Mouse (Mus musculus) cerebellum, adult 9-11 months (tissue): Measurements from ENCODE around the gene Kif21b.
A peak's percentile ranks its signal among the peaks of the same experiment; 100 is the strongest.

ENCODE experiments used
- DNase-seq: peaks from one replicate; pipeline ENCODE4 v3.0.0; 2022

The Kif21b gene

DNA sequence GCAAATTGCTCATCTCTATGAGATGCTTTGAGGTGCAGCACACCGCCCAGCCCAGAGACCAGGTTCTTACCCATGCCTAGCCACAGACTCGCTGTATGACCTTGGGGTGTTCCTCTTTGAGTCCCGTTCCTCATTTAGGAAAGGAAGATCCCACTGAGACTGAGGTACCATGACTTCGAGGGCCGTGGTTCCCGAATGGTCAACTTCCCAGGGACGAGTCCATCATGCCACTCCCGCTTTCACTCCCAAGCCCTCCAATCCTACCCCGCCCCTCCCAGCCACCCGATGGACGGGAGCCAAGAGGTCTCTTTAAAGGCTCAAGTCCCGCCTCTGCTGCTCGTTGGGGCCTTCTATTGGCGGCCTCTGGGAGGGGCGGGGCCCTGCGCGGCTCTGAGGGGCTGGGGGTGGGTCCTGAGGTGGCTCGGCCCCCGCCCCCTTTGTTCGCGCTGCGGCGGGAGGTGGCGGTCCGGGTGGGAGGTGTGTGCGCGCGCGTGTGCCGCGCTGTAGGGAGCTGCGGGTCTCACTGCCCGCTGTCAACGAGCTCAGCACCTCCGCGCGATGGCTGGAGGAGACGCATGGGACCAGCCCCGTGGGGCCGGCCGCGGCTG lies at the start of gene Kif21b:
TSS of gene Kif21b (plus strand) at position 439 of the 608 bp plus-strand sequence.
- peak; percentile 89 for DNase-seq

DNA sequence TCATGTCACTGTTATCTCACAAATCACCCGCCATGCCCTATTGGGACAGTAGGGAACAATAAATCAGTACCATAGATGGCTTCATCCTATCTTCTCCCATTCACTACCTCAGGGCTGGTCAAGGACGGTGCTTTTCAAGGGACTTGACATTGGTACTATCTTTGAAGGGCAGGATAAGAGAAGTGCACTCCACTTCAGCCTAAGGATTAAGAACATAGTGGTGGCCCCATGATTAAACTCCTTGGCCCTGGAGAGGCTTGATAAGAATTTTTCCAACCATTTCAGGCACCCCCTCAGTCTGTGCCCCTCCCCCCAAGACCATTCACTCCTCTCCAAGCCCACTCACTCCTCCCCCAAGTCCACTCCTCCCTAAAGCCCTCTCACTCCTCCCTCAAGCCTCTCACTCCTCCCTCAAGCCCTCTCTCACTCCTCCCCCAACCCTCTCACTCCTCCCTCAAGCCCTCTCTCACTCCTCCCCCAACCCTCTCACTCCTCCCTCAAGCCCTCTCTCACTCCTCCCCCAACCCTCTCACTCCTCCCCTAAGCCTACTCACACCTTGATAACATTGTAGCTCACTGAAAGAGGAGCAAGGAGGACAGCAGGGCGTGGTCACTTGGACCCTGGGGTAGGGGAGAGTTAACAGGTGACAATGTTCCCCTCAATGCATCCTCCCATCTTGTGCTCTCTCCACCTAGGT lies 45.1 kb upstream of the Kif21b start:
- no peak for DNase-seq

DNA sequence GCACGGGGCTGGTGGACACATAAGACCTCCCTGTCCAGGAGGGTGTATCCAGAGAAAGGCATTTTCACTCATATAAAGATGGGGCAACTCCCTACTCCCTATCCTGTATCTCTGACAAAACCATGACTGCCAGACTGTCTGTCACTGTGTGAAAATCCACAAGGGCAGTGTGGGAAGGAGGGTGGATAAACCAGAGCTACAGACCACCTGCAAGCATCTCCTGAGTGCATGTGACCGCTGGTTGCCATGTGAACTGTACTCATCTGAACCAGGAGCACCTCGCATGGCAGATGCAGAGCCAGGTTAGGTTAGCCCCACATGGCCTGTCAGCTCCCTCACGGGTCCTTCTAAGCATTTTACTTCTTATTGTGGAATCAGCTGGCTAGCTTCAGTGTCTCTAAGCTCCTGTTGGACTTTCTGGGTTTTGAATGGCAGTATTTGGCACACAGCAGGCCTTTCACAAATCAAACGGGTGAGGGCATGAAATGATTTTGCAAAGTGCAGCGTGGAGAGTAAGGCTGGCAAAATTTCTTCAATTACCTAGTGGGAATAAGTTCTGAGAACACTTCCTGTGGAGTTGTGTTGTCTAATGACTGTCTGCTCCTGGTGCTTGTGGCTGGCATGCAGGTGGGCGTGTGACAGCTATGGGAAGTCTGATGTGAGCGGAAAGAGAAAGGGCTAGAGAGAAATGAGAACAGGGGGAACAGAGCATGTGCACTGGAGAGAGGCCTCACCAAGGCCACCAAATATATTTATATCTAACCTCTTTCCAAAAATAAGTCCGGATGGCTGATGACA lies 41.6 kb upstream of the Kif21b start:
- no peak for DNase-seq

DNA sequence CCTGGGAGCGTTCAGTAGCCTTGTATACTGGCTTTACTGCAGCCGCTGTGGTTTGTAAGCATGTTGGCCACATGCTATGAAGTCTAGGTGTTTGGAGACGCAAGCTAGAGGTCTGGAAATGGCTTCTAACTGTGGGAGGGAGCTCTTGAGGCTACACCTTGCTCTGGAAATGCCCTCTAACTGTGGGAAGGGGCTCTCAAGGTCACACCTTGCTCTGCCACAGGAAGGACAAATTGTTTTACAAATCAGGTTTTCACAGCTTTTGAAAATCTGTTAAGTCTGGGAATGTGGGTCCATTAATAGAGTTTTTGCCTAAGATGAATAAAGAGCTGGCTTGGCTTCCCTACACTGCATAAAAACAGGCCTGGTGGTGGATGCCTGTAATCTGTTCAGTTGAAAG lies 37.5 kb upstream of the Kif21b start:
- DNase-seq, result no peak

DNA sequence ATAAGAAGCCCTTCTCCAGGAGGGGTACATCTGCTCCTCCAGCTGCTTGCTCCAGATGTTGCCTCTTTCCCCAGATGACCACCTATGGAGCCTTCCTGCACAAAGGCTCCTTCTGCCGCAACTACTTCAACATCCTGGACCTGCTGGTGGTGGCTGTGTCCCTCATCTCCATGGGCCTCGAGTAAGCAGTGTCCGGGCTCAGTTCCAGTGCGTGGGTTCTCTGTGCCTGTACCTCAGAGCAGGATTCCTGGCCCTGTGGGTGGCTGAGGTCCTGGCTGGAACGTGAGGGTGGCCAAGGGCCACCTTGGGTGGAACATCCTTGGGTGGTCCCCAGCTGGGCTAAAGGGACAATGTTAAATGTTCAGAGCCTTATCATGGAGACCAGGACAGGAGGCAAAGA lies 36.4 kb upstream of the Kif21b start:
- no peak for DNase-seq

DNA sequence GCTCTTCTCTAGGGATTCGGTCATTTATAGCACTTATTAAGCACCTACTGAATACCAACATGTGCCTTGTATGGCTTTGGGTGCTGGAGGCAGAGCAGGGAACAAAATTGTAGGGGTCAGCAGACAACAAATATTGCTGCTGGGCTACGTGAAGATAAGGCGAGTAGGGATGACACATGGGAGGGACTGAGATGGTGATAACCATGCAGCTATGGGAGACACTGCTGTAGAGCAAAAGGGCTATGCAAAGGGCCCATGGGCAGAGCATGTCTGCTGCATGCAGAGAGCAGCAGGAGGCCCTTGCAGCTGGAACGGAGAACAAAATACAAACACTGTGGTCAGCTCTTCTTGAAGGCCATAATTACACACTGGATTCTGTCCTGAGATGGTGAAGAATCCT lies 29.1 kb upstream of the Kif21b start:
- no peak for DNase-seq

DNA sequence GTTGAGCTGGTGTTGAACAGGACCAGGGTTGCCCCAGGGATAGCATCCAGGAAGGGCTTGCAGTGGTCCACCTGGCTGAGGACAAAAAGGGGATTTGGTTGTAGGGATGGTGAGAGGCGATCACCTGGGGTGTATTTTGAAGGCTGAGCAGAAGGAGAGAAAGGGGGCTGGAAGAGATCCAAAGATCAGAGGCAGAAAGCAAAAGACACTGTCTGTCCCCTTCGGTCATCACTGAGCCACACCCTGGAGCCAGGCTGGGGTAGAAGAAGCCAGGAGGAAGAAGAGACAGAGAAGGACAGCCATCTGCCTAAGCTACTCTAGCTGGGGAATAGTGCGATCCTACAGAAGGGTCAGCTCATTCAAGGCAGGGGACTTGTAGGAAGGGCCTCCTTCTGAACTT lies 28.6 kb upstream of the Kif21b start:
- DNase-seq, result no peak

DNA sequence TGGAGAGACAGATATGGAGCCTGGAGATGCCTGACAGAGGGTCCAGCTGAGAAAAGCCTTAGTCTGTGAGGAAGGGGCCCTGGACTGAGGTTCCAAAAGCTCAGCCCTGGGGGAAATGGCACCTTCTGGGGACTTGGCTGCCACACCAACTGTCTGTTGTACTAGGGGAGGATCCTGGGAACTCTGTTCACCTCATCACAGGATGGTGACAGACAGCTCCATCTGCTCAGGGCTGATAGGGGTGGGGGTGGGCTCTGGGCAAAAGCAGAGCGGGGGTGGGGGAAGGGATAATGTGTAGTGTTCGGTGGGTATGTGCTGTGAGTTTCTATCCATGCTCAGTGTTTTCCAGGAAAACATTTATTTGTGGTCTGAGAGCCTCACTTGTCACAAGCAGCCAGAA lies 28.2 kb upstream of the Kif21b start:
- DNase-seq, result no peak

DNA sequence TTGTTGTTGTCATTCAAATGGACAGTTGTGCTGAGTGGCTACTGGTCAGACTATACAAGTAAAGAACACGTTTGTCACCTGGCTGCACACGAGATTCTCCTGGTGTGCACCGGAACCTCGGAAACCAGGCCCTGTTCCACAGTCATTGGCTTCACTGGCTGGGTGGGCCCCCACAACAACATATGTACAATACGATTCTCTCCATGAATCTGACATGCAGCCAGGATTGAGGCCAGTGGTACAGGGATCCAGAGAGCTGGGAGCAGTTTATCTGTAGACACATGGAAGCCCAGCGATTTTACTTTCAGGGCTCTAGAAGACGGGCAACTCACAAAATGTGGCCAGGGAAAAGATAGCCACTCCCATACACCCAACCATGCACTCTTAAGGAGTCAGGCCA lies 27.5 kb upstream of the Kif21b start:
- DNase-seq, result no peak

DNA sequence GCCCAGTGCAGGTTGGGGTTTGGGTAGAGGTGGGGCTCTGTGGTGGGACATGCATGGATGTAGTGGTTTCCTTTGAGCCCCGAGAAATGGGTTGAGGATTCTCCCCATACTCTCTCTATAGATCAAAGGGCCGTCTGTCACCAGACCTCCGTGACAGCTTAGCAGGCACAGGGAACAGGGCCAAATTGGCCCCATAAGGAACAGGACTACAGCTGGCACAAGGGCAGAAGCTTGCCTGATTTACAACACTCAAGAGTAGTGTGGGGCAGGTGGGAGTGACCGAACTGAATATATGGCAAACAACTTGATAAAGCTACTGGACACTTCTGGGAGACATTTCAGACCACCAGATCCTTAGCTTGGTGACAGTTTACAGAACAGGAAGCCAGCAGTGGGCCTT lies 26.4 kb upstream of the Kif21b start:
- no peak for DNase-seq

DNA sequence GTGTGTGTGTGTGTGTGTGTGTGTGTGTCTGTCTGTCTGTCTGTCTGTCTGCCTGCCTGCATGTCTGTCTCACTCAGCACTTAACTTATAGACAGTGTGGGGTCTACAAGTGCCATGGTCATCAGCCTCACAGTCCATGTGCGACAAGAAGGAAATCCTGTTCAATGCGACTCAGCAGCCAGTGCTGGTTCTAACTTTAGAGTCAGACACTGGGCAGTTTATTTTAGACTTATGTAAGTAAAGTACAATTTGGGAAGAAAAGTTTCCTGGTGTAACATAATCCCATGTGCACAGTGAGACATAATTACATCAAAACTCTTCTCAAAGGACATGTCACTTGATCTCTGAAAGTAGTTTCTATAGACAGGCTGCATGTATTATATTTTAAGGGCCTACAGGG lies 21.7 kb upstream of the Kif21b start:
- DNase-seq, result no peak

DNA sequence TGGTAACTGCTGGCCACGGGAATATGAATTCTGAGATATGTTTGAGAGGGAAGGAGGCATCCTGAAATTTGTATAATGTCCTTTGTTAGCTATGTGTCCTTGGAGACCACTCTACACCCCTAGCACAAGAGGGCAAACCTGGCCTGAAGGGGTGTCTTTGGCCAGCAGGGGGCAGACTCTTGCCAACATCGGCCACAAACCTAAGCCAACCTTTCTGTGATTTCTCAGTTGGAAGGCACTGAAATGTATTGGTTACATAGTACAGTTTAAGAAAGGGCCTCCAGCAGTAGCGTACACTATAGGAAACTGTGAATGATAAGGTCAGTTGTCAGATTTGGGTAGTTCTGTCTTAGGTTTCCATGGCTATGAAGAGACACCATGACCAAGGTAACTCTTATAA lies 15.0 kb upstream of the Kif21b start:
- DNase-seq, result no peak

DNA sequence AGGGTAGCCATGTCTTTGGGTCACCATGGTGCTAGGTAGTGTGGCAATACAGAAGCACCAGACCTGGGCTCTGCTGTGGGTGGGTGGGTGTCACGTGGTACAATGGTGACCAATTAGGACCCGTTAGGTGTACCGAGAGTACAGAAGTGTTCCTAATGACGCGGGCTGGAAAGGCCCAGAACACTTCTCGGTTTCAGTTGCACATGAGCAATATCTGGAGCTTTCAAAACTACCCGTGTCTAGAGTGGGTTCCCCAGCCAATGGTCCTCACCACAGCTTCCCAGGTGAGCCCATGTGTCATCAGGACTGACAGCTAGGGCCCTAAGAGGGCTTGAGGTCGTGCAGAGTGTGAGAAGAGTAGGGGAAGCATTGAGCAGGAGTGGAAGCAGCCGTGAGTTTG lies 14.1 kb upstream of the Kif21b start:
- DNase-seq, result no peak

DNA sequence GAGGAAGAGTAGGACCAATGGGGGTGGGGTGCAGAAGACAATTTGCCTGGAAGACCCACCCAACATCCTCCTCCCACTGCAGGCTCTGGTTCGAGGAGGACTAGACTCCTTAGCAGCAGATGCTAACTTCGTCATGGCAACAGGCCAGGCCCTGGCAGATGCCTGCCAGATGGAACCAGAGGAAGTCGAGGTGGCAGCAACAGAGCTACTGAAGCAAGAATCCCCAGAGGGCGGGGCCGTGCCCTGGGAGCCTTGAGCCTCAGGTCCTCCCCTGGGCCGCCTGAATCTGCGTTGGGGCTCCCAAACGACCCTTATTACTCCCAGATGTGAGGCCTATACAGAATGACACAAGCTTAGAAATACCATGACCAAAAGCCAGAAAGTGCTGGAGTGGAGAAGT lies 12.3 kb upstream of the Kif21b start:
- no peak for DNase-seq

DNA sequence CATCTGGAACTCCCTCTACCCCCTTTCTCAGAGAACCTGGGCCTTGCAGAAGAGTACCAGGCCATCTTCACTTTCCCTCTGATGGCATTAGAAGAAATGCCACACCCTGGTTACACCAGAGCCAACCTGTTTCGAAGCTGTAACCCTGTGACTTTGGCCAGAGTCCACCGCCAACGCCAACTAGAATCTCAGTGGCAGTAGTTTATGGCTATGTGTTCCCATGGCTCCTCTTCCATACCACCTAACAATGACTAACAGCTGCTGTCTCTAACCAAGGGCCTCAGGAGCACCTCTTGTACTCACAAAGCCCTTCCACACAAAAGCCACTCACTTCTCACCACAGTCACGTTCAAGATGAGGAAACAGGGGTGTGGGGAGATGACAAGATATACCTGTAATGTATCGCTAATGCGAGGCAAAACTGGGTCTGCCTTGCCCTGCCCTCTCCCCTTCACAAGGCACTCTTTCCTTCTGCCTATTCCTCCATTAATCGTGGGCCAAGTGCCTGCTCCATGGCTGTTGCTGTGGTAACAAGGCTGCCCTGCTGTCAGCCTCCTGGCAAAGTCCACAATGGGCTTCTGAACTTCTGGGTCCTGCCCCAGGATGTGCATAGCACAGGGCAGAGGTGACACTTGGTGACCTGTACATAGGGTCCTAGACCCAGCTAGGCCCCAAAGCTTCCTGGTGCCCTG lies 11.5 kb upstream of the Kif21b start:
- DNase-seq, result no peak

DNA sequence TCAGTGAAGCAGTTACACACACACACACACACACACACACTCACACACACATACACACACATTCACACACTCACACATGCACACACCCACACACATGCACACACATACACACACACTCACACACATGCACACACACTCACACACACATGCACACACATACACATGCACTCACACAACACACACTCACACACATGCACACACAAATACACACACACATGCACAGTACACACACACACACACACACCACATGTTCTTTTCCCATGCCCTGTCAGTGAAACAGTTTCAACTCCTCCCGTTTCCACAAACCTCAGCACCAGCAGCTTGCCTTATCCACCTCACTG lies 11.0 kb upstream of the Kif21b start:
- DNase-seq, result no peak

DNA sequence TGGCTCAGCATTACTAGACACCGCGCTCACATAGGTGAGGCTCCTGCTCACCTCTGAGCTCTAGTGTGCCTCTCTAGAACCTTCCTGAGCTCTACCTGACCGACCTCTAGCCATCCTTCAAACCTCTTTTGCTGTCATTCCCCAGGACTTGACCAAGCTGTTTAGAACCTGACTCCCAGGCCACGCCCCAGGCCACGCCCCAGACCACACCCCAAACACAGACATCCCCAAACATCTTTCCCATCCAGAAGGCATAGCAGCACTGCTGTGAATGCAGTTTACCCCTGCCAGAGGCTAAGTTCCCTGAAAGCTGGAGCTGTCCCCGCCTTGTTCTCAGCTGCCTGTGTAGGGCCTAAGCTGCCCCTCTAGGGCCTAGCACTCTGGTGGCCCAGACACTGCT lies 10.4 kb upstream of the Kif21b start:
- no peak for DNase-seq

DNA sequence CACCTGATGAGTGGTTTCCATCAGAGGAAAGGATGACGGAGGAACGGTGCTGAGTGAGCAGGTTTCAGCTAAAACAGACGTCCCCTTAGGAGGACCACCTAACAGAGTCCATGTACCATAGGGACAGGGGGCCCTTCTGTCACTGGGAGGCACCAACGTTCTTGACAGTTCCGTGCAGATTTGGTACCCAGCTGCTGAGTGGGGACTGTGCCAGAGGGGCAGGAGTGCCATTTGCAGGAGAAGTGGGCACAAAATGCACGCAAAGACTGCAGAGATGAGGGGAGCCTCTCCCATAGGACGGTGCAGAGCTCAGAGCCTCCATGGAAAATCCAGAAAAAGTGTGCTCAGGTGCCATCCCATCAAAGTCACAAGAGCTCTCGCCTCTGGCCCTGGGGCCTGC lies 9.2 kb upstream of the Kif21b start:
- DNase-seq, result no peak

DNA sequence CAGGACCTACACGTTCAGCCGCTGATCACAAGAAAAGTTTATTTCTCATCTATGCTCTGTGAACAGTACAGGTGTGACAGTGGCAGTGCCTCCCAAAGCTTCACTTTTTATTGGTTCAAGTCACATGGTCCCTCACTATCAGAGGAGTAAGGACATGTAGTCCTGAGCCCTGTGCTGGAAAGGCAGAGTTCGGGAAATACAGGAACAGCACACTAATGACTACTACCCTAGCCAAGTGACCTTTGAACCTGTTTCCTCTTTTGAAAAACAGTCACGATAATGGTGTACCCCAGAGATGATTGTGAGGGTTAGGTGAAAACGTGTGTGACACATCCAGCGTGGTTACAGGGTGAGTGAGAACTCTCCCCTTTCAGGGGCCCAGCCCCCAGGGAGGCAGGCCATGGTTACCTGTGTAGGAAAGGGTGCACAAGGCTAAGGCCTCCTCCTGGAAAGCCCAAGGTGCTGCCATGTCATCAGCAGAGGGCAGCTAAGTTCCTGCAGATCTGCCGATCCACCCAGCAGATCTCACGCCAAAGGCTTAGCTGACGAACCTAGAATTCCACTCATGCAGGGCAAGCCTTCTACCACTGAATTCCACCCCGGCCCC lies 4.9 kb upstream of the Kif21b start:
- no peak for DNase-seq

DNA sequence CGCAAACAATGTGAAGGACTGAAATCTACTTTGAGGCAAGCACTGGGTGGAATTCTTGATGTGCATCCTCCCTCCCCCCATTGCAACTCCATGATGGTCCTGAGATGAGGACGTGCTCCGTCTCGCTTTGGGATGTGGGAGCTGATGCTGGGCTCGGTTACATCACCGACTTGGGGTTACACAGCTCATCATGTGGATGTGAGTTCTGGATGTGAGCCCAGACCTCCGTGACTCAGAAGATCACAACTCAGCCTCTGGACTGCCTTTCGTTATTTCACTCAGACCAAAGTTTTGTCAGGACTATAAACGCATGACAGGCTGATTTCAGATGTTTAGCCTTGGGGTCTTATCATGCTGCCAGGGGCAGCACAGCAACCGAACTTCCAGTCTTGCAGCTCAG lies 4.3 kb upstream of the Kif21b start:
- DNase-seq, result no peak

DNA sequence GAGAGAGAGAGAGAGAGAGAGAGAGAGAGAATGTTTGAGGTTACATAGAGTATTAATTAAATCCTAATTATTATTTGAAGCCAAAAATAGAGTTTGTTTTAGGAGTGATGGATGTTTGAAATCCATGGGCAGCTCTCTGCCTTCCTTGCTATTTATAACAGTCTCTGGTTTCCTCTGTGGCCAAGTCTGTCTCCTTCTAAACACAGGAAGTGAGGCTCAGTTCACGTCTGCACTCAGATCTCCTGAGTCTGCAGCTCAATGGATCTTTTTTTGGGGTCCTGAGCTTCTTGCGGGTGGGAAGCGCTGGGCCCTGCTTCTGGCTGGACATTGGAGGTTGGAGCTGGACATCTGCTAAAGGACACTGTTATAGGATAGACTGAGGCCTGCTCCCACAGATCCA lies 3.3 kb upstream of the Kif21b start:
- no peak for DNase-seq

DNA sequence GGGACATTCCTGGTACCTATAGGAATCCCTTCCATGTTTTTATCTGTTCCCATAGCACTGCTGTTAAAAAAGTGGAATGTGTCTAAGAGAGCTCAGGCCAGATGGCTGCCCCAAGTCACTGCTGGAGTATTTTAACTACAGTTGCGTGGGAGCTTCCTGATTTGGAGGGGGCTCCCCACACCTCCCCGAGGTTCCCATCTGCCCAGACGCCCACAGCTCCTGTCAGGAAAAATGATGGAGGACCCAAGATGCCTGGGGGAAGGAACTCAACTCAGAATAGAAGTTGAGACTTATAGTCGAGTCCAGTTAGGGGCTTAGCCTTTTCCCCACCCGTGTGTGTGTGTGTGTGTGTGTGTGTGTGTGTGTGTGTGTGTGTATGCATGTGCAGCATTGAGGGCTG lies 2.8 kb upstream of the Kif21b start:
- DNase-seq, result no peak

DNA sequence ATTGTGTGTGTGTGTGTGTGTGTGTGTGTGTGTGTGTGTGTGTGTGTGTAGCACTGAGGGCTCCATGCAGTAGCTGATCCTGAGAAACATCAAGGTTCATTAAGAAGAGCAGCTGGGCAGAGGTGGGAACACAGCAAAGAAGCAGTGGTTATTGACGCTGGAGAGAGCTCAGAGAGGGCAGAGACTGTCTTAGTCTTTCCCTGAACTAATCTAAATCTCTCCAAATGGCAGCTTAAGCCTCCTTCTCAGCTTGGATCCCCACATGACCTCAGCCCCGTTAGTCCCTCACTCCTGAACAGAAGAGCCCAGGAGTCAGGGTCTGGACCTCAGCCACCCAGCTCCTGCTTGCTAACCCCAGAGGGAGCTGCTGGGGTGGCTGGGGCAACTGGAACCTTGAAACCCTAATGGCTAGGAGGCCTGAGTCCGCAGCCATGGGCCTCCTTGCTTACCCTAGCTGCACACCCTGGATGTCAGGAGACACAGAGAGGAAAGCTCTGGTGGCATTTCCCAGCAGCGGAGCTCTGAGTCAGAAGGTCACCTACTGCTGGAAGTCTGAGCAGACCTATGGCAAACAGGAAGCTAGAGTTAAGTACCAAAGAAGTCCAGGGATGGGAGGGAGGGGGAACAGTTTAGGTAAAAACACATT lies 2.1 kb upstream of the Kif21b start:
- DNase-seq, result no peak
